Mouse (Mus musculus) brain, embryonic 14.5 days (tissue): ENCODE measurements at regions not wholly inside any gene's neighbourhood (a gene's known extent, or its start where the extent isn't known, plus 50 kb on each side); places are given as distances from the start of the nearest gene placed in this dataset.

ENCODE experiments used
- CTCF ChIP-seq: fragments of 200-500 bp; IDR thresholded peaks from 2 replicates; pipeline ENCODE4 v1.5.1; 2012; ENCODE audit warnings: inconsistent platforms, mild to moderate bottlenecking, moderate library complexity, borderline replicate concordance; ENCODE audit not compliant: insufficient read depth, insufficient read length; ENCODE audit errors: extremely low read depth
- POLR2A ChIP-seq: fragments of 200-500 bp; IDR thresholded peaks from 2 replicates; pipeline ENCODE4 v1.6.1; 2012; ENCODE audit warnings: mild to moderate bottlenecking, inconsistent platforms, borderline replicate concordance; ENCODE audit not compliant: poor library complexity, insufficient read depth, insufficient read length, severe bottlenecking; ENCODE audit errors: extremely low read depth

DNA sequence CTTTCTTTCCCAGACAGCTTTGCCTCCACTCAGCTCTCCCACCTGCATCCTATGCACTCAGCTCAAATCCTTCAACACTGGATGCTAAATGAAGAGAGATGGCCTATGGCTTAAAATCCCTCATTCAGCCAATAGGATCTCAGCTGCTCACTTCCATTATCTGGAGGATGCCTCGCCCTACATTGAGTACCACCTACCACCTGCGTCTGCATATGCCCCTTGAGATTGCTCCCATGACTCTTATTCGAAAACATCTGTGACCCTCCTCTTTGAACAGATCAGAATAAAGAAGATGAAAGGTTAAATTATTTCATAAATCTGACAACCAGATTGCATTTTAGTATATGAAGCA is 104.2 kb upstream of the Camk2d start:
- no peak for TF ChIP-seq CTCF
- TF ChIP-seq POLR2A, result no peak
